Mouse (Mus musculus): ENCODE measurements around the gene Cdkl3. TPM values are rescaled to one million over a fixed set of nuclear protein-coding genes. Genes with fewer than 3 reads are reported as not detected.

Gene Cdkl3
- polyA plus RNA-seq, 1 experiment from 2014 or later, result 6.2 TPM

DNA sequence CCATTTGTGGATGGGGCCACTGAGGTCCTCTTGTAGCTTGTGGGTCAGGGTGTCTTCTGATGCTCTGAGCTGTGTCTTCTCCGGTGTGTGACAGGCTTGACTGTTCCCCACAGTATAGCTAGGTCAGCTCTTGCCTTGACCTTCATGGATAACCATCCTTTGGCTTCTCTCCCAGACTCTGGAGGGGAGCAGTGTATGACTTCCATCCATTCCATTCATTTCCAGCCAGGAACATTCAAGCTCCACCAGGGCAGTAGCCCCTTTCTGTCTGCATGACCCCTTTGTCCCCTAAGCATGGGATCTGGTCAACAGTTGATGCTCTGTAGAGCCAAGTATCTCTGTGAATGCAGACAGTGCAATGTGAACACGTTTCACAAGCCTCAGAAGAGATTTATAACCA lies 93.6 kb downstream of the Cdkl3 start:
- Histone ChIP-seq H3K4me3 (ENCODE audit: low read depth, low read length) (no peak overlapping the region), H3K36me3 (ENCODE audit: control insufficient read depth, insufficient read depth, low read length) (0 out of 2 replicates have a peak, but pooled peaks cover 4% of the 10 kb centered on the region), H3K27ac (ENCODE audit: low read depth) (peak overlapping the region; percentile 99; the same call in 1 of the 2 replicates), H3K9ac (ENCODE audit: low read length) (no peak overlapping the region; the same call in 1 of the 2 replicates), H3K4me1 (replicated peaks; ENCODE audit: control insufficient read depth, insufficient read depth, low read length) (peaks cover 29% of the 10 kb centered on the region), H3K9me3 (ENCODE audit: control insufficient read depth, low read length) (no peaks in the 10 kb centered on the region), H3K4me2 (ENCODE audit: low read length) (peak overlapping the region; percentile 80; the same call in 1 of the 2 replicates), H3K27me3 (replicated peaks; ENCODE audit: control insufficient read depth, insufficient read depth, low read length) (no peaks in the 10 kb centered on the region)
- ATAC-seq (replicated peaks; ENCODE audit: low FRiP score, low TSS enrichment, low read depth) (no peak), DNase-seq (ENCODE audit: low spot score) (no peak)
- WGBS, result 70% methylated on average over 2 of the region's 2 CpGs

DNA sequence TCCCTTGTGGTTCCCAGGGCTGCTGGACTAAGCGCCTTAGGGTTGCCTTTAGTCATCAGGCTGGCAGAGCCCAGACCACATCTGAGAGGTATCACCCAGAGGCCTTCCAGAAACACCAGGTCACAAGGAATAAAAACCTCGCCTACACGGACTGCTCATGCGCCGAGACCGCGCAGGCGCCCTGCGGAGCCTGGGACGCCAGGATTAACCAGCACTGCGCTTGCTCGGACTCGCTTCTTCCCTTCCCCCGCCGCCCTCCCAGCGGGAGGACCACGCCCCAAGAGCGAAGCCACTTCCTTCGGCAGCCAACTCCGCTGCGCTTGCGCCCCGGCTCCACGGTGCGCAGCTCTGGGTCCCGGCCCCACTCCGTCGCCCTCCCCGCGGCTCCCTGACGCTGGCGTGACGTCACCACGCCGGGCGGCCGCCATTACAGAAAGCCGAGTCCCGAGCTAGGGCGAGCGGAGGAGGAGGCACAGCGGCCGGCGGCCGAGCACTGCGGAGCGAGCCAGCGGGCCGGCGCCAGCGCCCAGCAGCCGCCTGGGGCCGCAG lies 94.5 kb downstream of the Cdkl3 start, which contains the start of gene Ppp2ca:
Gene Ppp2ca (plus strand): TSS at position 284 of the 549 bp plus-strand sequence.
- peak within 1 kb of the TSS; percentile 55 for H3K4me3 ChIP-seq (ENCODE audit: low read depth, low read length)

DNA sequence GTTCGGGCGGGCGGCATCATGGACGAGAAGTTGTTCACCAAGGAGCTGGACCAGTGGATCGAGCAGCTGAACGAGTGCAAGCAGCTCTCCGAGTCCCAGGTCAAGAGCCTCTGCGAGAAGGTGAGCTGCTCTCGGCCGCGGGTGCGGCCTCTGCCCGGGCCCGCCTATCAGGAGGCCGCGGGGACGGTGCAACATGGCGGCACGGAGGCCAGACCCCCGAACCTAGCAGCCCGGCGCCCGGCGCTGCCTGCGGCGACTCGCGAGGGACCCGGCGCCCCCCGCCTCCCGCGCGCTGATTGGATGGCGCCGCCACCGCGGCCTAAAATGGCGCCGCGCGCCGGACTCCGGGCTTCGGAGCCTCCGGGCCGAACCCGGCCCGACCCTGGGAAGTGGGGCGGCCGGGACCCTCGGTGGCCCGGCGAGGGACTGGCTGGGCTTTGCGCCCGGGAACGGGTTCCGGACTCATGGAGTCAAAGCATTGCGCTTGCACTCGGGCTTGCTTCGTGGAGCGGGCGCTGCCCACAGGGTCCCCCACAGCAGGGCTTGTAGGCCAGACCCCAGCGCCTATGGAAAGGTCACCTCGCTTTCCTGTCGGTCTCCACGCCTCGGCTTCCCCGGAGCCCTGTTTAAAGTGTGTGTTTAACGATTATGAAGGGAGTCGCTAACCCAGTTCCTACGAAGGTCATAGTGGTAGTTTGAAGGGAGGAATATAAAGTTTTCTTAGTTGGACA lies 95.2 kb downstream of the Cdkl3 start:
- H3K4me3 ChIP-seq (ENCODE audit: low read depth, low read length), result peak overlapping the region; percentile 55
- peak overlapping the region; percentile 99 for H3K27ac ChIP-seq (ENCODE audit: low read depth)
- H3K36me3 ChIP-seq (ENCODE audit: control insufficient read depth, insufficient read depth, low read length), result 0 out of 2 replicates have a peak, but pooled peaks cover 4% of the 10 kb centered on the region
- WGBS, result under 1% methylated on average over 72 of the region's 72 CpGs
- DNase-seq (ENCODE audit: low spot score), result peak; percentile 89
- H3K4me2 ChIP-seq (ENCODE audit: low read length), result peak overlapping the region; percentile 81
- ATAC-seq (replicated peaks; ENCODE audit: low FRiP score, low TSS enrichment, low read depth), result peak; percentile 86
- H3K27me3 ChIP-seq (replicated peaks; ENCODE audit: control insufficient read depth, insufficient read depth, low read length), result no peaks in the 10 kb centered on the region
- peak overlapping the region; percentile 99 for H3K9ac ChIP-seq (ENCODE audit: low read length)
- H3K9me3 ChIP-seq (ENCODE audit: control insufficient read depth, low read length), result no peaks in the 10 kb centered on the region
- H3K4me1 ChIP-seq (replicated peaks; ENCODE audit: control insufficient read depth, insufficient read depth, low read length), result peaks cover 36% of the 10 kb centered on the region

More for the DNA sequence above, 94.5 kb downstream of the Cdkl3 start, which contains the start of gene Ppp2ca:
- H3K27ac ChIP-seq (ENCODE audit: low read depth), result peak within 1 kb of the TSS; percentile 99
- no peaks in the 10 kb centered on the region for H3K27me3 ChIP-seq (replicated peaks; ENCODE audit: control insufficient read depth, insufficient read depth, low read length)
- H3K4me2 ChIP-seq (ENCODE audit: low read length), result peak within 1 kb of the TSS; percentile 81
- under 1% methylated on average over 43 of the region's 53 CpGs for WGBS
- H3K36me3 ChIP-seq (ENCODE audit: control insufficient read depth, insufficient read depth, low read length), result 0 out of 2 replicates have a peak, but pooled peaks cover 4% of the 10 kb centered on the region
- peak; percentile 98 for ATAC-seq (replicated peaks; ENCODE audit: low FRiP score, low TSS enrichment, low read depth)
- peak; percentile 94 for DNase-seq (ENCODE audit: low spot score)
- H3K9ac ChIP-seq (ENCODE audit: low read length), result peak within 1 kb of the TSS; percentile 99
- peaks cover 36% of the 10 kb centered on the region for H3K4me1 ChIP-seq (replicated peaks; ENCODE audit: control insufficient read depth, insufficient read depth, low read length)
- no peaks in the 10 kb centered on the region for H3K9me3 ChIP-seq (ENCODE audit: control insufficient read depth, low read length)

DNA sequence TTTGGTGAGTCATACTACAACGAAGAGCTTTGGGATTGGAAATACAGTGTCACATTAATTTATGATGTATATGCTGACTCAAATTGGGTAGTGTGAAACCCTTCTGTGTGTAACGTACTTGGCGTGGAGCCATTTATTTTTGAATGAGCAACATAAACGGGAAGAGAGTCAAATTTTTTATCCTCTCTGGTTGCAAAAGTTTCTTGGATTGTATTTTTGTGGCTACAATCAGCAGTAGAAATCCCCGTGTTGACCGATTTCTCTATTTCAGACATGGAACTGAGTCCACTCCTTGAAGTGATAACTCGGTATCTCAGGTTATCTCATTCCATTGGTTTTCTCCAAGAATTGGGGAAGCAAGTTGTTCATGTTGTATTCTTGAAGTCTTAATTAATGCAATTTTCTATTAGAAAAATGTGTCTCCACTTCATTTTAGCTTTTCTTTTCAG lies 95.8 kb downstream of the Cdkl3 start:
- H3K36me3 ChIP-seq (ENCODE audit: control insufficient read depth, insufficient read depth, low read length), result 0 out of 2 replicates have a peak, but pooled peaks cover 4% of the 10 kb centered on the region
- peak overlapping the region; percentile 81 for H3K4me2 ChIP-seq (ENCODE audit: low read length)
- peak overlapping the region; percentile 99 for H3K9ac ChIP-seq (ENCODE audit: low read length)
- ATAC-seq (replicated peaks; ENCODE audit: low FRiP score, low TSS enrichment, low read depth) (no peak), DNase-seq (ENCODE audit: low spot score) (no peak)
- no peaks in the 10 kb centered on the region for H3K9me3 ChIP-seq (ENCODE audit: control insufficient read depth, low read length)
- no peaks in the 10 kb centered on the region for H3K27me3 ChIP-seq (replicated peaks; ENCODE audit: control insufficient read depth, insufficient read depth, low read length)
- H3K4me3 ChIP-seq (ENCODE audit: low read depth, low read length), result peak overlapping the region; percentile 55
- peak overlapping the region; percentile 99 for H3K27ac ChIP-seq (ENCODE audit: low read depth)
- H3K4me1 ChIP-seq (replicated peaks; ENCODE audit: control insufficient read depth, insufficient read depth, low read length), result peaks cover 36% of the 10 kb centered on the region
- 4% methylated on average over 7 of the region's 7 CpGs for WGBS

DNA sequence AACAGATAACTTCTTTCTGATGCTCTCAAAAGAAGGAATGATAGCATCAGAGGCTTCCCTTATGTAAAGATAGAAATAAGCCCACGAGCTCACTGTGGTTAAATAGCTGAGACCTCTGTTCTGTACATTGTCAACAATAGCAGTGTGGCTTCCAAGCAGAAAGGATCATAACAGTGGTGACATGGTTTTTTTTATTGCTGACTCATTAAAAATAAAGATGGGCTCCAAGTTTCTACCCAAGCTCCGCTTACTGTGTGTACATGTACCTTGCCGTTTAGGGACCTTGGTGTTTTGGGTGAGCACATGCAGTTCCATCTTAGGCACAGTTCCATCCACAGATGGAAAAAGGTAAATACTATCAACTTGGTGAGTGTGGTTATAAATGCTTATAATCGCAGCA lies 99.0 kb downstream of the Cdkl3 start:
- 79% methylated on average over 4 of the region's 4 CpGs for WGBS
- ATAC-seq (replicated peaks; ENCODE audit: low FRiP score, low TSS enrichment, low read depth), result no peak
- H3K4me2 ChIP-seq (ENCODE audit: low read length), result no peak overlapping the region
- peaks cover 36% of the 10 kb centered on the region for H3K4me1 ChIP-seq (replicated peaks; ENCODE audit: control insufficient read depth, insufficient read depth, low read length)
- H3K9ac ChIP-seq (ENCODE audit: low read length), result no peak overlapping the region
- H3K27me3 ChIP-seq (replicated peaks; ENCODE audit: control insufficient read depth, insufficient read depth, low read length), result no peaks in the 10 kb centered on the region
- H3K9me3 ChIP-seq (ENCODE audit: control insufficient read depth, low read length), result no peaks in the 10 kb centered on the region
- no peak overlapping the region for H3K27ac ChIP-seq (ENCODE audit: low read depth)
- no peak for DNase-seq (ENCODE audit: low spot score)
- 0 out of 2 replicates have a peak, but pooled peaks cover 4% of the 10 kb centered on the region for H3K36me3 ChIP-seq (ENCODE audit: control insufficient read depth, insufficient read depth, low read length)
- H3K4me3 ChIP-seq (ENCODE audit: low read depth, low read length), result no peak overlapping the region

DNA sequence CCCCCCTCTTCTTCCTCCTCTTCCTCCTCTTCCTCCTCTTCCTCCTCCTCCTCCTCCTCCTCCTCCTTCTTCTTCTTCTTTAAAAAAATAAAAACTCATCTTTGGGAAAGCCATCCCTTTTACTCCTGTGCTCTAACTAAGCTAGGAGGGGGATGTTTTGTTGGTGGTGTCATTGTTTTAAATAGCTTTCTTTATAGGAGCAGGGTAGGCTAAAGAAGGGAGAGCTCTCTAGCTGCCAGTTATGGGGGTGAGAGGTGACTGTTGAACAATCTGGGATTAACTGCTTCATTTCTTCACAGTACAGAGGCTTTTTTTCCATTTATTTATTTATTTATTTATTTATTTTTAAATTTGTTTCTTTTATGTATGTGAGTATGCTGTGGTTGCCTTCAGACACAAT lies 101.5 kb downstream of the Cdkl3 start:
- no peak overlapping the region for H3K4me3 ChIP-seq (ENCODE audit: low read depth, low read length)
- no peak overlapping the region for H3K4me2 ChIP-seq (ENCODE audit: low read length)
- ATAC-seq (replicated peaks; ENCODE audit: low FRiP score, low TSS enrichment, low read depth) (no peak), DNase-seq (ENCODE audit: low spot score) (no peak)
- no peaks in the 10 kb centered on the region for H3K27me3 ChIP-seq (replicated peaks; ENCODE audit: control insufficient read depth, insufficient read depth, low read length)
- H3K9ac ChIP-seq (ENCODE audit: low read length), result no peak overlapping the region
- peaks cover 27% of the 10 kb centered on the region for H3K4me1 ChIP-seq (replicated peaks; ENCODE audit: control insufficient read depth, insufficient read depth, low read length)
- H3K27ac ChIP-seq (ENCODE audit: low read depth), result no peak overlapping the region
- H3K36me3 ChIP-seq (ENCODE audit: control insufficient read depth, insufficient read depth, low read length), result 0 out of 2 replicates have a peak, but pooled peaks cover 4% of the 10 kb centered on the region
- no peaks in the 10 kb centered on the region for H3K9me3 ChIP-seq (ENCODE audit: control insufficient read depth, low read length)

DNA sequence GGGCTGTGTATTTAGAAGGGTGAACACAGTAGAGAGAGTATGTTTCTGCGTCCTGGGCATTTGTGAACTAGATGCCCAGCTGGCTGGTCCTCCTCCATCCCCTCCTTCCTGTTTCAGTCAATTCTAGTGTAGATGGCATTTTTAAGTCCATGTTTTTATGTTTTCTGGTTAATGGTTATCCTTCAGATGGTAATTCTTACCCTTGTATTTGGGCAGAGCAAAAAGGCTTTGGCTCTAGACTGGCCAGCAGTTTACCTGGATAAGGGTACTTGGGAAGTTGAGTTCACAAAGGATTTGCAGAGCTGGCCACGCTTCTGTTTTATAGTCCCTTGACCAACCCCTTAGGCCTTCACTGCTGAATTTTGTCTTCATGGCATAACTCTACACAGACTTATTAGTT lies 102.0 kb downstream of the Cdkl3 start:
- 91% methylated on average over 2 of the region's 2 CpGs for WGBS
- H3K27ac ChIP-seq (ENCODE audit: low read depth), result no peak overlapping the region
- no peak for ATAC-seq (replicated peaks; ENCODE audit: low FRiP score, low TSS enrichment, low read depth)

DNA sequence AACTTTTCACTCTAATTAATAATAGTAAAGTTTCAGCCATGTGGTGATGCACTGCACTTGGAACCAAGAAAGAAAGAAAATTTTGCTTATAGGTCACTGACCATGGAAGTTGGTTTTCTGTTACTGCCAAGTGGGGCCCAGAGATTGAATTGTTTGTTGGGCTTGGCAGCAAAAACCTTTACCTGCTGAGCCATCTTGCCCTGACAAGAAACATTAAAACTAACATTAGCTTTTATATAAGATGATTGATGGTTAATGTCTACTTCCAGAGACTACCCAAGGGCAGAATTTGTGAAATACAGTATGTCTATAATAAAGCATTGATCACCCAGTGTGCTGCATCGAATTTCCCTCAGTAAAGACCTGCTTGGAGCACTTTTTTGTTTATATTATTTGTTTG lies 102.4 kb downstream of the Cdkl3 start:
- Histone ChIP-seq H3K4me2 (ENCODE audit: low read length) (no peak overlapping the region), H3K27ac (ENCODE audit: low read depth) (no peak overlapping the region), H3K4me3 (ENCODE audit: low read depth, low read length) (no peak overlapping the region), H3K4me1 (replicated peaks; ENCODE audit: control insufficient read depth, insufficient read depth, low read length) (peaks cover 17% of the 10 kb centered on the region), H3K36me3 (ENCODE audit: control insufficient read depth, insufficient read depth, low read length) (no peaks in the 10 kb centered on the region), H3K9me3 (ENCODE audit: control insufficient read depth, low read length) (no peaks in the 10 kb centered on the region), H3K27me3 (replicated peaks; ENCODE audit: control insufficient read depth, insufficient read depth, low read length) (no peaks in the 10 kb centered on the region), H3K9ac (ENCODE audit: low read length) (no peak overlapping the region)
- DNase-seq (ENCODE audit: low spot score) (no peak), ATAC-seq (replicated peaks; ENCODE audit: low FRiP score, low TSS enrichment, low read depth) (no peak)
- WGBS, result 86% methylated on average over 1 of the region's 1 CpGs

More for the DNA sequence above, 102.0 kb downstream of the Cdkl3 start:
- H3K9ac ChIP-seq (ENCODE audit: low read length), result no peak overlapping the region
- 0 out of 2 replicates have a peak, but pooled peaks cover 3% of the 10 kb centered on the region for H3K36me3 ChIP-seq (ENCODE audit: control insufficient read depth, insufficient read depth, low read length)
- no peak overlapping the region for H3K4me3 ChIP-seq (ENCODE audit: low read depth, low read length)
- no peaks in the 10 kb centered on the region for H3K27me3 ChIP-seq (replicated peaks; ENCODE audit: control insufficient read depth, insufficient read depth, low read length)
- no peak for DNase-seq (ENCODE audit: low spot score)
- H3K4me1 ChIP-seq (replicated peaks; ENCODE audit: control insufficient read depth, insufficient read depth, low read length), result peaks cover 21% of the 10 kb centered on the region
- H3K4me2 ChIP-seq (ENCODE audit: low read length), result no peak overlapping the region
- H3K9me3 ChIP-seq (ENCODE audit: control insufficient read depth, low read length), result no peaks in the 10 kb centered on the region

Measured in intestine, embryonic 14.5 days (tissue).